Mouse (Mus musculus): Measurements from ENCODE around the gene BC030870. TPM values are rescaled to one million over a fixed set of nuclear protein-coding genes. Genes with fewer than 3 reads are reported as not detected.
A peak's percentile ranks its signal among the peaks of the same experiment; 100 is the strongest.

Gene BC030870
- not detected in 2 replicates for polyA plus RNA-seq (2012; rRNA removed)

DNA sequence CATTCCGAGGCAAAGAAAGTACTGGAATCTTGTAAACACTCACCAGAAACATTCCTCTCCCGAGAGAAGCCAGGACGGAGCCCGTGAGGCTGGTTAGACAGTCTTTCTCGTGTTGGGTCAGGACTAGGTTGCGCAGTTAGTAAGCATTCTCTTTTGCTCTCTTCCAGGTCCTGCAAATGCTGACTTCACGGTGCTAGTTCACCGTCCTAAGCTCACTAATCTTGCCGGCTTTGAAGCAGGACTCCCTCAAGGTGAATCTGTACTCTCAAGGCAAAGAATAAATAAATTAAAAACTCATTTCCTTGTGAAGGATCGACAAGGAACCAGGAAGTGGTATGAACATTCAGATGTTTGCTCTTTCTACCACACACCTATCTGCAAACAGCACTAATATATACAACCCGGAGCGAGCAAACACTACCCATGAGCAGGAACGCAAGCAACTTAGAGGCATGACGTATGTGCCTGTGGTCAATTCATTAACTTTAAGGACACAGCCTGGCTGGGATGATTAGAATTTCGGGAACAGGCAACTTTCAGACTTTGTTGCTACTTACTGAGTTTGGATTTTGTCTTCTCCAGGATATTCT lies at the start of gene BC030870:
Gene BC030870, minus strand, starts transcription at position 365 of the 590 bp plus-strand sequence.
- TF ChIP-seq POLR2A (IDR thresholded peaks at IDR 0.05; ENCODE audit: borderline replicate concordance, extremely low read depth, insufficient read depth, insufficient read length, poor library complexity, severe bottlenecking): no peak
- TF ChIP-seq CTCF (IDR thresholded peaks at IDR 0.05; ENCODE audit: borderline replicate concordance, extremely low read depth, insufficient read depth, insufficient read length): no peak
- no peak for DNase-seq (ENCODE audit: low read depth)

DNA sequence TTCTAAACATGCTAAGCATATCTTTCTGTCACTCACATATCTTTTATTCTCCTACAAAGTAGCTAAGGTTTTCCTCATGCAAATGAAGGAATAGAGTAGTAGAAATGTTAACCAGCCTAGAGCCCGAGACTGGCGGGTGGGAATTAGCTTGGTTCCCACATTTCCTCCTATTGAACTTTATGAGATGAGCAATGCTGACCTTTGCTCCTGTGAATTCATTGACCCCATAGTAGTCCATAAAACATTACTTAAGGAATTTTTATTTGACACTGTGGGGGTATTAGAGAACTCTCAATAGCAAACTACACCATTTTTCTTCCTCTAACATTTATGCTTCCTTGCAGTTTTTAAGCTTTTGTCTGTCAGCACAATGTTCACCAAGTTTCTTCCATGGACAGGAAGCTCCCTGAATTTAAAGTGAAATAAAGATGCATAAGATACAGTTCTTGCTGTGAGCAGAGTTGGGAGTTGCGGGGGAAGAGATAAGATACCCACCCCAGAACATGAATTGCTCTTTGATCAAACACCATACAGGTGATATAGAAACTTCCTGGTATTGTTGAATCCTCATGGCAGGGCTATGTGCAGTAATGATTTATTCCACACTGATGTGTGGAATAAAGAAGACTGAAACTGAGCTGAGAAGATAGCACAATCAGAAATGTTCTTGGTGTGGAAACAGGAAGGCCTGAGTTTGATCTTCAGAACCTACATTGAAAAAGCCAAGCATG lies 45.5 kb upstream of the BC030870 start:
- no peak for DNase-seq (ENCODE audit: low read depth)
- TF ChIP-seq CTCF (IDR thresholded peaks at IDR 0.05; ENCODE audit: borderline replicate concordance, extremely low read depth, insufficient read depth, insufficient read length) (no peak), POLR2A (IDR thresholded peaks at IDR 0.05; ENCODE audit: borderline replicate concordance, extremely low read depth, insufficient read depth, insufficient read length, poor library complexity, severe bottlenecking) (no peak)

DNA sequence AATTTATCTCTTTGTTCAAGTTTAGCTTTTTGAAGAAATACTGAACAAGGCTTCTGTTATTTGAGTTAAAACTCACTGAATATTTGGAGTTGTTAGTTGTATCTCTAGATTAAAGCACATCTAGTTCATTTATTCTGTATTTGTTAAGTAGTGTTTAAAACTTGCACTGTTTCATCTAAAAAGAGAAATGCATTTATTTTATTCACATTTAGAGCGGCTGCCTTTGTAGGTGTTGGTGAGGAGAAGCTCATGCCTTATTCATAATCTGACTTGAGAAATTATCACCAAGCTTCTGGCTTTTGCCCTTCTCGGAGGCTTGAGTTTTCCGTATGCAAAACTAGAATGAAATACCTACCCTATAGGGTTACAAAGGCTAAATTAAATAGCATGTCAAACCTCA lies 39.8 kb upstream of the BC030870 start:
- DNase-seq (ENCODE audit: low read depth): no peak
- TF ChIP-seq POLR2A (IDR thresholded peaks at IDR 0.05; ENCODE audit: borderline replicate concordance, extremely low read depth, insufficient read depth, insufficient read length, poor library complexity, severe bottlenecking) (no peak), CTCF (IDR thresholded peaks at IDR 0.05; ENCODE audit: borderline replicate concordance, extremely low read depth, insufficient read depth, insufficient read length) (no peak)

DNA sequence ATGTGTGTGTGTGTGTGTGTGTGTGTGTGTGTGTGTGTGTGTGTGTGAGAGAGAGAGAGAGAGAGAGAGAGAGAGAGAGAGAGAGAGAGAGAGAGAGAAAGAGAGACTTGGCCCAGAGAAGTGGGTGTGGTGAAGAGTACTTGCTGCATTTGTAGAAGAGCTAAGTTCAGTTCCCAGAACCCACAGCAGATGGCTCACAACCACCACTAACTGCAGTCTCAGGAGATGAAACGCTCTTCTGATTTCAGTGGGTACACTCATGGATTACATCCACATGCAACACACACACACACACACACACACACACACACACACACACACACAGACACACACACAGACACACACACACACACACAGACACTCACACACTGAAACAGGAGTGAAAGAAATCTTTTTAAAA lies 31.3 kb upstream of the BC030870 start:
- peak; percentile 68 for DNase-seq (ENCODE audit: low read depth)
- peak; percentile 55; the same call in 1 of the 2 replicates for TF ChIP-seq CTCF (IDR thresholded peaks at IDR 0.05; ENCODE audit: borderline replicate concordance, extremely low read depth, insufficient read depth, insufficient read length)

DNA sequence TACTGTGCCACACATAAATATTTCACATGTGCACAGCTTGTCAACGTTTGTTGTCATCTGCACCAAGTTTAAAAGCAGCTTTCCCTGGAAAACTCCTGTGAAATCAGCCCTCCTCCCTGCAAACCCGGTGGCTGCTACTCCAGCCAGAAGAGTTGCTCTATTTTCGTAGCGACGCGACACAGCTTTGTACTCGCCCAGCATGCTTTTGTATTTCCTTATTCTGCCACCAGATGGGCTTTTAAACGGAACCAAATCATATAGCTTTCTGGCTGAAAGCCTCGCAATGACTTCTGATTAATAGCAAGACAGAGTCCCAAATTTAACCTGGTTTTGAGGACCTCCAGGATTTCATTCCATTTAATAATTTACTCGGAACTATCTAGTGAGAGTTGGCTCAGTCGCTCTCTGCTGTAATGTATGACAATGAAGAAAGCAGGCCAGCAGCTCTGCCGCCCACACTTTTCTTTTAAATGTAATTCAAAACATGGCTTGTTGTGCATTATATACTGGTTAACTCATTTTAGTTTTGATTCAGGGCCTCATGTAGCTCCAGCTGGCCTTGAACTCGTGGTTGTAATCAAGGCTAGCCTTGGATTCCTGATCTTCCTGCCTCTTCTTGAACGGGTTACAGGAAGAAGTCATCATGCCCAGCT lies 29.9 kb upstream of the BC030870 start:
- peak; percentile 65 for DNase-seq (ENCODE audit: low read depth)

DNA sequence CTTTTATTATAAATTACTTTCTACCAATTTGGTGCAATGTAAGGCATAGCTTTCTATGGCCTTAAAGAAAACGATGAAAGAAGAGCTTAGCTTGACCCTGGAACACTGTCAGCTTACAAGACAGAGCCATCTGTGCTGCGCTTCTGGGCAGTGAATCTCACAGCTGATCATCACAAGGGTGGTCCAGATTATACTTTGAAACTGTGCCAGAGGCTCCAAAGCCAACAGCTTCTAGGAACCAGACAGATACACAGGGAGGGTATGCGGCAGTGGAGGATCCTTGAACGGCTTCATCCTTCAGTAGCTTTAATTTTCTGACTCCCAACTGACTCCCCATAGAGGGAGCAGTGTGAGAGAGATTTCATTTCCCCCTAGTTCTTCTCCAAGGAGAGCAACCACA lies 28.5 kb upstream of the BC030870 start:
- TF ChIP-seq POLR2A (IDR thresholded peaks at IDR 0.05; ENCODE audit: borderline replicate concordance, extremely low read depth, insufficient read depth, insufficient read length, poor library complexity, severe bottlenecking) (no peak), CTCF (IDR thresholded peaks at IDR 0.05; ENCODE audit: borderline replicate concordance, extremely low read depth, insufficient read depth, insufficient read length) (no peak)
- peak; percentile 60 for DNase-seq (ENCODE audit: low read depth)

More for the DNA sequence above, 29.9 kb upstream of the BC030870 start:
- TF ChIP-seq POLR2A (IDR thresholded peaks at IDR 0.05; ENCODE audit: borderline replicate concordance, extremely low read depth, insufficient read depth, insufficient read length, poor library complexity, severe bottlenecking) (no peak), CTCF (IDR thresholded peaks at IDR 0.05; ENCODE audit: borderline replicate concordance, extremely low read depth, insufficient read depth, insufficient read length) (peak; percentile 17; the same call in 1 of the 2 replicates)

DNA sequence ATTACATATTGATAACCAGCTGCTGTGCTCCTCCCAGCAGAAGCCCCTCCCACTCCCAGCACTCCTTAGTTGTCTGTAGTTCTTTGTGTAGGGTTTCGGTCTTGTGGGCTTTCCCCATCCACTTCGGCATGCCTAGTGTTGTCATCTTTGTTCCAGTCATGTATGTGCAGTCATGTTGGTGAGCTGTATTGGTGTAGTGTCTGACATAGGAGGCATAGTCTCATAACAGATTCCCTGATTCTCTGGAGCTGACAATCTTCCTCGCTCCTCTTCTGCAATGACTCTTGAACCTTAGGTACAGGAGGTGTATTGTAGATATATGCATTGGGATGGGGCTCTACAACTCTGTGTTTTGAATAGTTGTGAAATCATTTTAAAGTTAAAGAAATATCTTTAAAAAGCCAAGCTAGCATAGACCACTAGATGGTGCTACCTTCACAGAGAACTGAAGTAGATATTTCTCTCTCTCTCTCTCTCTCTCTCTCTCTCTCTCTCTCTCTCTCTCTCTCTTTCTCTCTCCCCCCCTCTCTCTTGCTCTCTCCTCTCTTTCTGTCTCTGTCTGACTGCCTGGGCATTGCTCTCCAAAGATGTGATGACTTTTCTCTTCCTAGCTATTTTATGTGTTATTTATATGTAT lies 9.6 kb upstream of the BC030870 start:
- no peak for TF ChIP-seq POLR2A (IDR thresholded peaks at IDR 0.05; ENCODE audit: borderline replicate concordance, extremely low read depth, insufficient read depth, insufficient read length, poor library complexity, severe bottlenecking)
- TF ChIP-seq CTCF (IDR thresholded peaks at IDR 0.05; ENCODE audit: borderline replicate concordance, extremely low read depth, insufficient read depth, insufficient read length): peak; percentile 34; the same call in 1 of the 2 replicates
- peak; percentile 54 for DNase-seq (ENCODE audit: low read depth)

DNA sequence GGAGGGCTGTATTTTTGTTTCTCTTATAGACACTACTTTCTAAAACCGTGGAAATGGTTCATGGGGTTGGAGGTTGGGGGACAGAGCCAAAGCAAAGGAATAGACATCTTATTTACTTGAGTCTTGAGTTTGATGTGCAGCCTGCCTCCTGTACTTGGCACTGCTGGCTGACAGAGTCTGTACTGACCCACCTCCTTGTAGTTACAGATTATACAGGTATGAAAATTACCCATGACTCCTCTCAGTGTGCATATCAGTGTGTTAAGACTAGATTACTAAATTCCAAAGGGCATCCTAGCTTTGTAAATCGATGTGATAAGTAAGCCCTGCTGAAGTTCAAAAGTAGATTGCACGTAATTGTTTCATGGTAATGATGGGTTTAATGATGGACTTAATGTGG lies 2.9 kb downstream of the BC030870 start:
- no peak for DNase-seq (ENCODE audit: low read depth)
- TF ChIP-seq POLR2A (IDR thresholded peaks at IDR 0.05; ENCODE audit: borderline replicate concordance, extremely low read depth, insufficient read depth, insufficient read length, poor library complexity, severe bottlenecking) (no peak), CTCF (IDR thresholded peaks at IDR 0.05; ENCODE audit: borderline replicate concordance, extremely low read depth, insufficient read depth, insufficient read length) (no peak)

DNA sequence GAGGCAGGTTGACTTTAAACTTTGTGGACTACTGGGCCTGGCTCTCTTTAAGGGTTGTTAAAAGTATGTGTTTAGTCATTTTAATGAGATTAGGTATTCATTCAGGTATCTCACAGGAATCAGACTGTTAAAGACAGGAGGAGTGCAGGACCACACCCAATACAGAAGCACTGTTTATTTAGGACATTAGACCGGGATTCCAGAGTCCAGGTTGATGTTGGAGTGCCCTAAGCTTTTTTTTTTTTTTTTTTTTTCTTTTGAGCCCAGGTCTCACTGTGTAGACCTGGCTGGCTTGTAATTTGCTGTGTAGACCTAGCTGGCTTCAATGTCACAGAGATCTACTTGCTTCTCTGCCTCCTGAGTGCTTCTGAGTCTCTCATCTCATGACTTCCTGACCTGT lies 3.3 kb downstream of the BC030870 start:
- DNase-seq (ENCODE audit: low read depth): no peak
- TF ChIP-seq POLR2A (IDR thresholded peaks at IDR 0.05; ENCODE audit: borderline replicate concordance, extremely low read depth, insufficient read depth, insufficient read length, poor library complexity, severe bottlenecking) (no peak), CTCF (IDR thresholded peaks at IDR 0.05; ENCODE audit: borderline replicate concordance, extremely low read depth, insufficient read depth, insufficient read length) (no peak)

DNA sequence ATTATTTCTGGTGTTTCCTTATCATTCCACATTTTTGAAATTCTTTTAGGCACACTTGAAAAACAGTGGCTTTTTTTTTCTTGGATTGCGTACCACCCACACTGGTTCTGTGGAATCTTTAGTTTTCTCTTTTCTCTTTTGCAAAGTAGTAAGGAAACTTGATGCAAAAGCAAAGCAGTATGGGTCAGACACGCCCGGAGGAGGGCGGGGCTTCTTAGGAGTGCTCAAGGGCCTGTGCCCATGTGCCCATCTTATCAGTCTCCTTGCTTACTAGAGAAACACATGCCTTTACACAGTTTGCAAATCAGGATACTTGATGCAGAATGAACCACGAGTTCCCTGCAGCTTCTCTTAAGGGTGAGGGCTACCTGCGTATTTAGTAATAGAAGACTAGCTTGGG lies 17.3 kb downstream of the BC030870 start:
- DNase-seq (ENCODE audit: low read depth): no peak
- TF ChIP-seq CTCF (IDR thresholded peaks at IDR 0.05; ENCODE audit: borderline replicate concordance, extremely low read depth, insufficient read depth, insufficient read length) (no peak), POLR2A (IDR thresholded peaks at IDR 0.05; ENCODE audit: borderline replicate concordance, extremely low read depth, insufficient read depth, insufficient read length, poor library complexity, severe bottlenecking) (no peak)

DNA sequence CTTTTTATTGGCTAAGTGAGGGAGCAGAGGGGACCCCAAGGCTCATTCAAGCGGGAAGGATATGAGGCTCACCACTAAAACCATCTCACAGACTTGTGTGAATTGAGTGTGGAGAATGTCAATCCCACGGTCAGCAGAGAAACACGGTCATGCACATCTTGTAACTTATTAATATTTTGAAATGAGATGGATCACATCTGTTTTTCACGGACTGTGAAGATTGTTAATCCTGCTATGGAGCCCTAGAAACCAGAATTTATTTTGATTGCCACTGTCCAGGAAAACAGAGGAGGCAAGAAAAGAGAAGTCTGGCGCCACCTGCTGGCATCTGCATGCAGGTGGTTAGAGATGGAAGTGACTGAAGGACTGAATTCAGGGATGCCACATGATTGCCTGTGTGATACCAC lies 19.1 kb downstream of the BC030870 start:
- TF ChIP-seq CTCF (IDR thresholded peaks at IDR 0.05; ENCODE audit: borderline replicate concordance, extremely low read depth, insufficient read depth, insufficient read length) (peak; percentile 90), POLR2A (IDR thresholded peaks at IDR 0.05; ENCODE audit: borderline replicate concordance, extremely low read depth, insufficient read depth, insufficient read length, poor library complexity, severe bottlenecking) (no peak)

More for the DNA sequence above, 19.1 kb downstream of the BC030870 start:
- peak; percentile 86 for DNase-seq (ENCODE audit: low read depth)
